Mouse (Mus musculus) heart, postnatal 0 days (tissue): ENCODE results near the gene Eral1. TPM values are rescaled to one million over a fixed set of nuclear protein-coding genes. Genes with fewer than 3 reads are reported as not detected.

ENCODE experiments used
- ATAC-seq: fragments of 200-750 bp; cut with Nextera tagmentation; 2 replicates; pipeline ENCODE4 v1.8.0; 2017; ENCODE audit warnings: low read depth, moderate number of reproducible peaks, moderate library complexity; ENCODE audit not compliant: insufficient read depth
- DNase-seq: peaks from one replicate; pipeline ENCODE4 v3.0.0-alpha.2; 2016; ENCODE audit warnings: low spot score
- H3K27ac ChIP-seq: fragments of 300-500 bp; sonication (generic); 2 replicates; pipeline ENCODE4 v1.5.1; 2014; ENCODE audit warnings: low read depth, mild to moderate bottlenecking
- H3K27me3 ChIP-seq: fragments of 300-500 bp; sonication (generic); 2 replicates; pipeline ENCODE4 v1.6.1; 2014; ENCODE audit warnings: low read length, mixed read lengths; ENCODE audit not compliant: control insufficient read depth, insufficient read depth
- H3K36me3 ChIP-seq: fragments of 300-500 bp; sonication (generic); replicated peaks from 2 replicates; pipeline ENCODE4 v1.6.1; 2014; ENCODE audit warnings: low read length, mixed read lengths; ENCODE audit not compliant: control insufficient read depth, insufficient read depth
- H3K4me1 ChIP-seq: fragments of 300-500 bp; sonication (generic); 2 replicates; pipeline ENCODE4 v1.6.1; 2014; ENCODE audit warnings: antibody characterized with exemption; ENCODE audit not compliant: control insufficient read depth, insufficient read depth
- H3K4me2 ChIP-seq: fragments of 300-500 bp; sonication (generic); 2 replicates; pipeline ENCODE4 v1.6.1; 2014; ENCODE audit warnings: low read depth, mild to moderate bottlenecking, low read length, moderate library complexity
- H3K4me3 ChIP-seq: fragments of 300-500 bp; sonication (generic); 2 replicates; pipeline ENCODE4 v1.5.1; 2014; ENCODE audit warnings: low read depth, low read length
- H3K9ac ChIP-seq: fragments of 300-500 bp; sonication (generic); replicated peaks from 2 replicates; pipeline ENCODE4 v1.6.1; 2014; ENCODE audit warnings: low read depth, low read length, mixed read lengths
- H3K9me3 ChIP-seq: fragments of 300-500 bp; sonication (generic); replicated peaks from 2 replicates; pipeline ENCODE4 v1.6.1; 2016; ENCODE audit warnings: low read length; ENCODE audit not compliant: control insufficient read depth
- CTCF ChIP-seq: IDR thresholded peaks from 2 replicates; pipeline ENCODE4 v1.5.1; 2016; ENCODE audit warnings: antibody characterized with exemption, control low read depth, low read depth
- EP300 ChIP-seq: IDR thresholded peaks from 2 replicates; pipeline ENCODE4 v1.6.1; 2016; ENCODE audit warnings: antibody characterized with exemption, low read depth
- WGBS: fragments of 180-500 bp; shearing (Covaris S2); extraction: QIAGEN DNeasy Blood & Tissue Kit; methylation state at CpG from one replicate; pipeline ENCODE4 v1.1.7; 2014; 5-methylcytosine and 5-hydroxymethylcytosine counted together
- polyA plus RNA-seq: library from polyadenylated mRNA; unstranded; fragments of >200 nt; fragmentation: Nextera tagmentation; extraction: Ambion mirVana; gene quantifications from 2 replicates; pipeline ENCODE4 v1.2.1, GENCODE M21; 2015
- total RNA-seq: library from RNA; depleted of rRNA; stranded (reverse); fragments of >200 nt; gene quantifications from 2 replicates; pipeline ENCODE4 v1.2.3, GENCODE M21; 2014; ENCODE audit warnings: low replicate concordance

Gene Eral1
- total and polyA plus RNA-seq, 2 experiments from 2014 or later, result 19.7 to 33.5 TPM

- H3K27ac ChIP-seq, result peak overlapping the region; percentile 66
- no peaks in the 10 kb centered on the region for H3K27me3 ChIP-seq
- ATAC-seq, result no peak
- H3K4me2 ChIP-seq, result peak overlapping the region; percentile 71
- no peaks in the 10 kb centered on the region for H3K36me3 ChIP-seq
- peaks cover 21% of the 10 kb centered on the region for H3K4me1 ChIP-seq
- no peaks in the 10 kb centered on the region for H3K9me3 ChIP-seq
- DNase-seq, result no peak
- TF ChIP-seq CTCF (no peak), EP300 (no peak)
- peak overlapping the region; percentile 48; the same call in 1 of the 2 replicates for H3K9ac ChIP-seq
- WGBS, result 12% methylated on average over 19 of the region's 19 CpGs
- H3K4me3 ChIP-seq, result peak overlapping the region; percentile 65
Measured at GRCm38 (mm10) chr11:78114676-78115366, 34.6 kb upstream of the Eral1 start.

- WGBS, result 85% methylated on average over 2 of the region's 2 CpGs
- DNase-seq, result no peak
Measured at GRCm38 (mm10) chr11:78113616-78114015, 33.4 kb upstream of the Eral1 start.

GRCm38 (mm10) chr11:78104501-78104900 lies 24.3 kb upstream of the Eral1 start:
- Histone ChIP-seq H3K4me1 (peaks cover 11% of the 10 kb centered on the region; the same call in 1 of the 2 replicates), H3K4me2 (no peak overlapping the region), H3K9ac (no peak overlapping the region), H3K4me3 (no peak overlapping the region), H3K27me3 (no peaks in the 10 kb centered on the region), H3K36me3 (peaks cover 9% of the 10 kb centered on the region; the same call in 1 of the 2 replicates), H3K27ac (no peak overlapping the region), H3K9me3 (no peaks in the 10 kb centered on the region)
- no peak for DNase-seq
- no peak for ATAC-seq
- 93% methylated on average over 5 of the region's 5 CpGs for WGBS
- TF ChIP-seq CTCF (no peak), EP300 (no peak)

More at GRCm38 (mm10) chr11:78113616-78114015, 33.4 kb upstream of the Eral1 start:
- H3K4me3 ChIP-seq, result no peak overlapping the region
- H3K27ac ChIP-seq, result no peak overlapping the region
- H3K9ac ChIP-seq, result no peak overlapping the region
- TF ChIP-seq EP300, result no peak
- no peak for TF ChIP-seq CTCF
- H3K4me1 ChIP-seq, result peaks cover 20% of the 10 kb centered on the region
- H3K4me2 ChIP-seq, result no peak overlapping the region
- no peaks in the 10 kb centered on the region for H3K9me3 ChIP-seq
- ATAC-seq, result no peak
- no peaks in the 10 kb centered on the region for H3K27me3 ChIP-seq
- H3K36me3 ChIP-seq, result no peaks in the 10 kb centered on the region

- Histone ChIP-seq H3K36me3 (peaks cover 9% of the 10 kb centered on the region; the same call in 1 of the 2 replicates), H3K4me3 (no peak overlapping the region), H3K4me2 (no peak overlapping the region), H3K9ac (no peak overlapping the region), H3K27me3 (no peaks in the 10 kb centered on the region), H3K4me1 (peaks cover 13% of the 10 kb centered on the region; the same call in 1 of the 2 replicates), H3K9me3 (no peaks in the 10 kb centered on the region), H3K27ac (no peak overlapping the region)
- no peak for DNase-seq
- no peak for TF ChIP-seq EP300
- TF ChIP-seq CTCF, result peak; percentile 10
- 71% methylated on average over 5 of the region's 5 CpGs for WGBS
- ATAC-seq, result no peak
Measured at GRCm38 (mm10) chr11:78102958-78103747, 23.0 kb upstream of the Eral1 start.

GRCm38 (mm10) chr11:78102142-78102541 lies 22.0 kb upstream of the Eral1 start:
- H3K27me3 ChIP-seq, result no peaks in the 10 kb centered on the region
- TF ChIP-seq CTCF (no peak), EP300 (no peak)
- H3K36me3 ChIP-seq, result peaks cover 1% of the 10 kb centered on the region; the same call in 1 of the 2 replicates
- no peak overlapping the region for H3K4me2 ChIP-seq
- DNase-seq (no peak), ATAC-seq (no peak)
- H3K27ac ChIP-seq, result no peak overlapping the region
- H3K4me3 ChIP-seq, result no peak overlapping the region
- H3K9ac ChIP-seq, result no peak overlapping the region
- WGBS, result 71% methylated on average over 5 of the region's 5 CpGs
- H3K9me3 ChIP-seq, result no peaks in the 10 kb centered on the region
- peaks cover 24% of the 10 kb centered on the region for H3K4me1 ChIP-seq
